Mouse (Mus musculus) T-helper 2 cell (primary cell): ENCODE data around the gene Cacfd1.

ENCODE experiments used
- in situ Hi-C: fragments of 300-600 bp; cut with MboI, MseI; formaldehyde crosslinking; loops from one replicate; pipeline ENCODE4 v1.15.1; 2025; ENCODE audit warnings: high pct_unique_total_duplicates

Gene Cacfd1

DNA sequence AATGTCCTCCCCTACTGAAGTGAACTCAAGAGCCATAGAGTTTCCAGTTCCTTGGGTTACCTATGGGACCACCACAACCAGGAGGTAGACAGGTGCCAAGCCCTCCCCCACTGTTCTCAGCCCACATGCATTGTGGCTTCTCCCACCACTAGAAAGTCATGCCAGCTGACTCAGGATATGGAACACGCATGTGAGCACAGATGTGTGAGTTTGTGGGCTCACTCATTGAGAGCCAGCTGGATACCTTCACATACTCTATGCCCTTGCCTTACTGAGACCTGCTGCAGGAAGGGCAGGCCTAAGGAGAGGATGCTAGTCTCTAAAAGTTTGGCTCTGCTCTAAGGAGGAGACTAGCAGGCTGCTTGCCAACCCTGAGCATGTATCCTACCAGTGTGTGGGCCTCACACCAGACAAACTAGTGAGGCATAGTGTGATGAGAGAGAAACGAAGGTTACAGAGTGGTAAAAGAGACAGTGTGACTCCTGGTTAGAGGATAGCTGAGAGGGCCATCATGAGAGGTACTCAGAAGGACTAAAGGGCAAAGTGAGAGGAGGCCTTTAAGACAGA lies 60.6 kb downstream of the Cacfd1 start:
- in situ Hi-C loops = loop anchor here (10.0 kb wide), 1 partner anchor 314 kb away; no protein-coding TSS in a partner anchor
